Mouse (Mus musculus): Measurements from ENCODE around the gene Gpd2.

Gene Gpd2

DNA sequence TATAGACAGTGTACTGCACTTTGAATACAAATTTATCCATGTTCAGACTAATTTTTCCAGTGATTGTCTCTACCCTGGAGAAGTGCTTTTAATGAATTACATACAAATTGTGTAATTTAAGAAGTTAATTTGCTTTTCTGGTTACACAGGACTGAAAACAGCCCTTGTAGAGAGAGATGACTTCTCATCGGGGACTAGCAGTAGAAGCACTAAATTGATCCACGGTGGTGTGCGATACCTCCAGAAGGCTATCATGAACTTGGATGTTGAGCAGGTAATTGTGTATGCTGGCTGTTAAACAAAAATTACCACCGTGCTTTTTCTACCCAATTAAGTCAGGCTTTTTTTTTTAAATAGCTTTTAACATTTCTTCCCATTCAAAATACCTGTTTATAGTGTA lies 66.8 kb downstream of the Gpd2 start:
- DNase-seq = no peak

DNA sequence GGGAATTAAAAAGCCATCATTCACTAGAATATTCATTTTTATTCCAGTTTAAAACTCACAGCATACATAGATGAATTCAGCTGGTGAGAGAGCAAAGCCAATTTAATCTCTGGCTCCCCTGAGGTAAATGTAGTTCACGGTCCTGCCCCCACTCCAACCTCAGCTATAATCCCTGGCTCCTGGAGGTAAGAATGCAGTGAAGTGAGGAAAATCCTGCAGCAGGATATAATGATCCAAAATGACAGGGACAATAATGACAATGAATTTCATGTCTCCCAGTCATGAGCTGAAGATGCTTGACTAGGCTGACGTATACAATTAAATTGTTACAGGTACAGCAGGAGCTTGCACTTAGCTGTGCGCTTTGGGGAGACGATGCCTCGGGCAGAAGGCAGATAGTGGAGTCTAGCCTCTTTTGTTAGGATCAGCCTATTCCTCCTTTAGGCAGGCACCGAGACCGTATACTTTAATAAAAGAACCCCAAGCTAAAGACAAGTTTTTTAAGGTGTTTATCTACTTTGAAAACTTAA lies 74.9 kb downstream of the Gpd2 start:
- no peak for DNase-seq

DNA sequence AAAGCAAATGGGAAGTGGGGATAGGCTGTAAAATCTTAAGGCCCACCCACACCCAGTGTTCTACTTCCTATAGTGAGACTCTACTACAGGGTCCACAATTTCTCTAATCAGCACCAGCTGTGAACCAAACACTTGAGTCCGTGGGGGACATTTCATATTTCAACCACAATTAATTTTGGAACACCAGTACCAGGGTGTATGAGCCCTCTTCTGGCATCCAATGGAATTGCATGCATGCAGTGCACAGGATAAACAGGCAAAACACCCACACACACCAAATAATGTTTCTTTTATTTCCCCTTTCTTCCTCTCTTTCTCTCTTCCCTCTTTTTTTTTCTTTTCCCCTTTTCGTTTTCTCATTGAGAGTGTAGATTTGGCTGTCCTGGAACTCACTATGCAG lies 78.6 kb downstream of the Gpd2 start:
- peak; percentile 54 to 64 for DNase-seq

DNA sequence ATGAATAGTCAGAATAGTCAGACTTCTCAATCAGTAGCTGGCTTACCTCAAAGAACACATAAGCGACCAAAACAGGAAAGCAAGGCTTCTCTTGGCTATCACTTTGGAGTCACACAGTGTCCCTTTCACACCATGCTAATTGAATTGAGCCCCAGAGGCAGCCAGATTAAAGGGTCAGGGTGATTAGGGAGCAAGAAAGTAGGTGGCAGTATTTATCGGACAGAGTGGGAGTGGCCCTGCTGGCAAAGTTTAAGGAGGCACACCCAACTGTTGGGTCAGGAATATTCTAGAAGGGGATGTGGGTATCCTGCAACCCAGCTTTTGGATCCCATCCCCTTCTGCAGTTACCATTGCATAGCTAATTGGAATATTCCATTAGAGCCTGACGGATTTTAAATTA lies 80.9 kb downstream of the Gpd2 start:
- no peak for DNase-seq

DNA sequence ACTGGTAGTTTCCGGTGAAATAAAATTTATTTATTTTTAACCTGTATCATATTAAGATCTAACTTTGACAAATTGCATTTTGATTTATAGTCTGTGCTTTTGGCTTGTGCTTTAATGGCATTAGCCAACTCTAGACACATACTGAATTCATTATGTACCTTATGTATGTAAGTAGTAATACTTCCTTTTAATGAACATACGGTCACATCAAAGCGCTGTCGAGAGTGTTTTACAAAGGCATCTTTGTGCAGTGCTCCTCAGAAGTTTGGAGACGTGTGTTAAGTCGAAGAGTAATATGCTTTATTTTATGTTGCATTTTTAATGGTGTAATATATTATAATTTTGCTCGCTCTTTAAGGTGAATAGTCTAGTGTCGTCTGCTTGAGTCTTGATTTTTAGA lies 88.7 kb downstream of the Gpd2 start:
- no peak for DNase-seq

DNA sequence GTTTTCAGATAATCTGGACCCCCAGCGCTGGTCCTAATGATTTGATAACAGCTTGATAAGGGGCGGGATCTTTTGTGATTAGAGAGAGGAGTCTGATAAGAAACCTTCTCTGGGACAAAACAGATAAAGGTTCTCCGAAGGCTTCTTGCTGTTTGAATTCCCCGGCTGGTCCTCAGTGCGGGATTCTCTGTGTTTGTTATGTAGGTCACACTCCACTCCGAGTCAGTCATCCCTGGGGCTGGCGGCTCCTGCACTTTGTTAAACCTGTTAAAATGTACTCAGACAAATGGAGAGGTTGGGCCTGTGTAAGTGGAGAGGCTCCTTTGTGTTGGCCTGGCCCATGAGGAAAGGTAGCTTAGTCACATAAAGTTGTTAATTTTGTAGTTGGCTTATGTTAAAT lies 91.9 kb downstream of the Gpd2 start:
- DNase-seq = no peak

DNA sequence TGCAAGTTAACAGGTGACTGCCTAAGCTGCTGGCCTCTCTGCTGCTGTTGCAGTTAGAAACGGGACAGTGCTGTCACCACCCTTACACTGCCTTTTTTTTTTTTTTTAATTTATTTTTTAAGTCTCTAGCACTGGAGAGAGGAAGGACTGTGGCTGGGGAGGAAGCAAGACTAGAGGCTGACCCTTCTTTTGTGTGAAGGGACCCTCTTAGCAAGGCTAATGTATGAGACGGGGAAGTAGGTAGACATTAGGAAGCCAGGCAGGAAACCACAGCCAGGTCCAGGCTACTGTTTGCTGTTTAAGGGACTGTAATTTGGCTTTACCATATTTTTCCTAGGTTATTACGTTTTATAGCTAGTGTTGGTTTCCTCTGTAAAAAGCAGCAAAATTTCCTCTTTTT lies 93.4 kb downstream of the Gpd2 start:
- DNase-seq = no peak

DNA sequence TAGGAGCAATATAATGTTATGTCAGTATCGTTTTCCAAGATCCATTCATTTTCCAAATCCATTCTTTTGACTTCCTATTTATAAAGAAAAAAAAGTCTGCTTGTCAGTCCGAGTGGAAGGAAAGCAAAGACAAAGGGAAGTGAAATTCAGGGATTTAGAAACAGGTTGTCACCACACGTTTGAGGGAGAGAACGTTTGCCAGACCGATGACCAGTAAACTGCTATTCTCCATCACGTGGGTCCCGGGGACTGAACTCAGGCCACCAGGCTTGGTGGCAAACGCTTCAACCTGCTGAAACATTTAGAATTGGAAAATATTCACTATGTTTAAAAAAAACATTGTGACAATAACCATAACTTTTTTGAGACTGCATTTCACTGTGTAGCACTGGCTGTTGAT lies 93.8 kb downstream of the Gpd2 start:
- DNase-seq = no peak

DNA sequence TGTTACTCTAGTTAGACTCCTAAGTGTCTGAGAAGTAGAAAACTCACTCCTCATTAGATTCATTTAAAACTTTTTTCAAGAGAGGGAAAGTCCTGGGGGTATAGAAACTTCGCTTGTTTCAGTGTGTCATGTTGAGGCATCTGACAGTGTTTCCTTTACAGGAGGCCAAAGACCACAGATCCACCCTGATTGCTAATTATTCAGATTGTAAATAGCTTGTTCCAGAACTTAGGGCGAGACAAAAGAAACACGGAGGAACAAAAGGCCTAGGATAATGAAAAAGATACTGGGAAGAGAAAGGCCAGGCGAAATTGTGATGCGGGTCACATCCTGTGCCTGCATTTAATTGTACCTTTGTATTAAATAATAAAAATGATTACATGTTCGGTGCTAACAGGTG lies 96.0 kb downstream of the Gpd2 start:
- DNase-seq = no peak

DNA sequence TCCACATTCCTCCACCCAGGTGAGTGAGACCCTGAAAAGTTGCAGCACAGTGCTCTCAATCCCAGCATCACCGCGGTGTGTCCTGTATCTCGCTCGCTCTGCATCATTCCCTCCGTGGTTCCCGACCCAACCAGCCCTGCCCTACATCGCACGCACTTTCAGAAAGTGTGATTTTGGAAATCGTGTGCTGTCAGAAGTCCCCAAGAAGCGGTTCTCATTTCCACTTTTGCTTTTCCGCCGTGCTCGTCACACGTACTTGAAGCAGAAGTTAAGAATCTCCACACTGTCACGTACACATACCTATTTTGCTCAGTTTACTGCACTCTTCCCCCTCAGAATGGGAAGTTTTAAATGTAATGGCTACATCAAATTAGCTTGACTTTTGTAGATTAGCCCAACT lies 98.0 kb downstream of the Gpd2 start:
- no peak for DNase-seq

DNA sequence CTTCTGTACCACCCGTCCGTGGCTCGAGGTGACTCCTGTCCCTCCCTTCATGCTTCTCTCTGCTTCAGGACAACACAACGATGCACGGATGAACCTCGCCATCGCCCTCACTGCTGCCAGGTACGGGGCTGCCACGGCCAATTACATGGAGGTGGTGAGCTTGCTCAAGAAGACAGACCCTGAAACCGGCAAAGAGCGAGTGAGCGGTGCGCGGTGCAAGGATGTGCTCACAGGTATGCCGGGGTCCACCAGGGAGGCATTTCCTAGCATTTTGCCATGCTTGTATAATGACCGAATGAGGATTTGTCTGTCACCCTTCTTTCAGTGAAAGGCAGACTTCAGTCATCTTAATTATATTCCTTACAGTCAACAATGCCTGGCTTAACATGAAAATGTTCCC lies 101.3 kb downstream of the Gpd2 start:
- DNase-seq = no peak

DNA sequence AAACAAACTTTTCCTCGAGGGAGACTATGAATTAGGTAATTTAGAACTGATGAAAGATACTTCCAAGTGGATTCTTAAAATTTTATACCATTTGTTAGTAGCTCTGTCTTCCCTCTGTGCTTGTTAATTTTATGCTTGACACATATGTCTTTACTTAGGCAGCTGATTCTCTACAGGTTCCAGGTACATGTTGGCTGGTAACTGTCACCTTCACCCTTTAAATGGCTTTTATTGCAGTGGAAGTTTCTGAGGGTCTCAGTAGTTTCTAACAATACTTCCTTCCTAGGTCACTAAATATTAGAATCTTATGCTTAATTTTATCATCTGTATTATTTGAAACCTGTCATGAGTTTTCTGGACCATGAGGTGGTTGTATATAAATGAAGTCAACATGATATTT lies 105.5 kb downstream of the Gpd2 start:
- no peak for DNase-seq

DNA sequence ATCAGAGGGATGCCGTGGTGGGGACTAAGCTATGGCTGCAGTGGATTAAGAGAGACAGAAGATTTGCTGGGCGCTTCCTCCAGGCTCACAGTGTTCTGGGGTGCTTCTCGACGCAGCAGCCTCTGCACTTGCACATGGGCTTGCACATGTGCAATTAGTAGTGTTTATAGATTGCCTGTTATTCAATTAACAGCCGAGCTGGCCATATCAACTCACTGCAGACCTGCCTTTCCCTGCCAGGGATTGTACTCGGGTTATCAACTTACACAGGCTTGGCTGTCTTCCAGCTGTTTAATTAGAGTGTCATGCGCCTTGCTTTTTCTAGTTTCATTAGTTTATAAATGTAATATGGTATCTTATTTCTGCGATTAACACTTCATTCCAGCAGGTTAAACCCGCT lies 113.2 kb downstream of the Gpd2 start:
- DNase-seq = no peak

DNA sequence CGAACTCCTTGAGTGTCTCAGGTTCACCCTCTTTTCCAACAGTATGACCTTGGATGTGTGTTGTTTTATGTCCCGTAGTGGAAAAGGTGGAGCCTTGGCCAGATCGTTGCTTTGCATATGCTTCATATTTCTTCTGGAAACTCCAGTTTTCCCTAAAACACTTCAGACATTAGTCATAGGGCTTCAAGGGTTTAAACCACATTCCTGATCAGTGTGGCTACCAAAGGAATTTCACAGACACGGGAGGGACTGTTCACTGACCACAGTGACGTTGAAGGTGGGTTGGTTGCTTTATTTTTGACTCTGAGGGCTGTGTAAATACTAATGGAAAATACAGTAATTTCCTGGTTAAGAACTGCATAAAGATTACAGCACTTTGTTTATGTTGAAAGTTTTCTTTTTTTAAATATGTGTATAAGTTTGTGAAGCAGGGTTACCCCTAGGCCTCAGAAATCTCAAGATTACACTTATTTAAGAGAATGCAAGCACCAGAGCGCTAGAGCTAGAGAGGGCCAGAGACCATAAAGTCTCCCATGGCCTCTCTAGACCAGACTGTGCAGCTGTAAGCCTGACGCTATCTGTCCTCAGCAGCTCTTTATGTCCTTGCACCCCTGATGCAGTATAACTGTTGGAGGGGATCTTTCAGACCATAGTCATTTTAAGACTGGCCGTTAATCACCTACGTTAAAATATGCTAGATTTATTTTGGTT lies 116.4 kb downstream of the Gpd2 start:
- no peak for DNase-seq

DNA sequence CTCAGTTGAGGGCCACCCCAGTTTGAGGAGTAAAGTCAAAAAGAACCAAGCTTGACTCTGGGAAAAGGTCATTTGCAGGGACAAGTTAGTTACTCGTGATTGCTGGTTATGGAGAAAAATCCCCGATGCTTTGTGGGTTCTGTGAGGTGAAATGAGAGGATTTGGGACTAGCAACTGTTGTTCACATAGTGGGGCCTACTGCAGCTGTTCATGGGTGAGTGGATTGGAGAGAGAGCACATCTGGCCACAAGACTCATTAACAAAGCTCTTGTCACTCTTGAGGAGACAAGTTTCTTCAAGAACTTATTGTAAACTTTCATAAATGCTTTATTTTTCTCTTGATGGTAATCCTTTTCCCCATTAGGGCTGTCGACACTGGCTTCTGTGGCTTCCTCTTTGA lies 117.4 kb downstream of the Gpd2 start:
- no peak for DNase-seq

DNA sequence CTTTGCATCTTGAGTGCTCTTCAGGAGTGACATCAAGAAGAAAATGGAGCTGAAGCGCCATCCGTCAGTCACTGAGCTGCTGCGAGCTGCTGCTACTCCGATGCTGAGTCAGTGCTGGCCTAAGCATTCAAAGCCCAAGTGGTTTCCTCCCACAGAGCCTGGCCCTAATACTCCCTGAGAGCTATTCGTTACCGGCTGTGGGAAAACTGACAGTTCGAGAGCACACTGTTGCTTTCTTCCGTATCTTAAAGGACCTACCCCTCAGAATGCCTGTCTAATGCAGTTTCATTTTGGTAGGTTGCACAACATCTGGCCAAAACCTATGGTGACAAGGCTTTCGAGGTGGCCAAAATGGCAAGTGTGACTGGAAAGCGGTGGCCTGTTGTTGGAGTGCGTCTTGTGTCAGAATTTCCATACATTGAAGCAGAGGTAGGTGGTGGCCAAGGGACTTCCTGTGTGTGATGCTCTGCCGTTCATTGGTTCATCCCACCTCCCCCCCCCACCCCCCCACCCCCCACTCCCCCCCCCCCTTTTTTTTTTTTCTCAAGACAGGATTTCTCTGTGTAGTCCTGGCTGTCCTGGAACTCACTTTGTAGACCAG lies 118.9 kb downstream of the Gpd2 start:
- peak; percentile 5 to 8 for DNase-seq

DNA sequence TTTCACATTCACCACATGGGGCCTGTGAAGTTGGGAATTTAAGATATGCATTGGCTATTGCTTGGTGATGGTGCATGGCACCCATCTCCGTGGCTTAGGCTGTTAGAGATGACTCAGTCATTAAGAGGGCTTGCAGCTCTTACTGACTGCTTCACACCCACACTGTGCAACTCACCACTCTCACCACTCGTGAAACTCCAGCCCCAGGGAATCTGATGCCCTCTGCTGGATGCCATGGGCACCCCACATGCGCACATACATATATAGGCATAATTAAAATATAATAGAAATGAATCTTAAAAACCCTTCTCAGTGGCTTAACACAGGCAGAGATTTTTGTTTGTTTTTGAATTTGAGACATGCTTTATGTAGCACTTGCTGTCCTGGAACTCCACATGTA lies 125.1 kb downstream of the Gpd2 start:
- DNase-seq = peak in 1 of 2 experiments; percentile 3

DNA sequence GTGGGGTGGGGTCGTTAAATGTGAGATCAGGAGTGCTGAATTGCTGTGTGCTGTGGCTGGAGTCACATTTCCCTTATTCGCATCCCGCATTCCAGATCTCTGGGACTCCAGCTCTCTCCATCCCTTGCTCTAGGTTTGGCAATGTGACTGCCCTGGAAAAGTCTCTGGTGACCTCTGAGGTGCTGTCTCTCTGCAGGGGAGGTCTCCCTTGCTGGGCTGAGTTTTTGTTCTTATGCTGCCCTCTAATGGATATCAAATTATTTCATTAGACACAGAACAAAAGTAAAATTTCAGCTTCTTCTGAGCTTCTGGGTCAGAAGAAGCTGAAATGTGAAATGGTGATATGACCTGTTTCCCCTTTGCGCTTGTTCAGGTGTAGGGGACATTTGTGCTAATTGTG lies 137.2 kb downstream of the Gpd2 start:
- DNase-seq = peak; percentile 5 to 11

DNA sequence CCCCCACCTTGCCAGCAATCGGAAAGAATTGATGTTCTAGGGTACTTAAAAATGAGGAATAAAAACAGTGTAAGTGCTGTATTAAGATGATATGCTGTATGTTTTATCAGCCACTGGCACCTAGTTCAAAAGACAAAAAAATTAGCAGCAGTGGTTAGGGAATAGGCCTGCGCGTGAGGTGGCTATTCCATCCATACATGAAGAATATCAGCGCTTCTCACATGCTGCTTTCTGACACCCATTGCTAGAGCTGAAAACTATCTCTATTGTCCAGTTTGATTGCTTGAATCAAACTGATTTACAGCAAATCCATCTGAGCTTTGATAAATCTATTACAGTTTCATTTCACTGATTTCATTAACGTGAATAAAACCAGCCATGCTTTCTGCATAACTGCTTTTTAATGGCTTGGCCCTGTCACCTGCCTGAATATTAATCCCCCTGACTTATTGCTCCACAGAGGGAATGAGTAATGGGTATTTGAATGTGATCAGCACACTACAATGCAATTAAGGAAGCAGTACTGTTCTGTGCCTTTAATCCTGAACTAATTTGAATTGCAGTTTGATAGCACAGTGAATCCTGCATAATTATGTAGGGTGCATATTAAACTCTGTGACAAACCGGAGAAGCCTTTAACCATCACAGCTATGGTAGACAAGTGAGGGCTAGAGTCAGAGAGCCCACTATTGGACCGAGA lies 137.9 kb downstream of the Gpd2 start:
- no peak for DNase-seq

DNA sequence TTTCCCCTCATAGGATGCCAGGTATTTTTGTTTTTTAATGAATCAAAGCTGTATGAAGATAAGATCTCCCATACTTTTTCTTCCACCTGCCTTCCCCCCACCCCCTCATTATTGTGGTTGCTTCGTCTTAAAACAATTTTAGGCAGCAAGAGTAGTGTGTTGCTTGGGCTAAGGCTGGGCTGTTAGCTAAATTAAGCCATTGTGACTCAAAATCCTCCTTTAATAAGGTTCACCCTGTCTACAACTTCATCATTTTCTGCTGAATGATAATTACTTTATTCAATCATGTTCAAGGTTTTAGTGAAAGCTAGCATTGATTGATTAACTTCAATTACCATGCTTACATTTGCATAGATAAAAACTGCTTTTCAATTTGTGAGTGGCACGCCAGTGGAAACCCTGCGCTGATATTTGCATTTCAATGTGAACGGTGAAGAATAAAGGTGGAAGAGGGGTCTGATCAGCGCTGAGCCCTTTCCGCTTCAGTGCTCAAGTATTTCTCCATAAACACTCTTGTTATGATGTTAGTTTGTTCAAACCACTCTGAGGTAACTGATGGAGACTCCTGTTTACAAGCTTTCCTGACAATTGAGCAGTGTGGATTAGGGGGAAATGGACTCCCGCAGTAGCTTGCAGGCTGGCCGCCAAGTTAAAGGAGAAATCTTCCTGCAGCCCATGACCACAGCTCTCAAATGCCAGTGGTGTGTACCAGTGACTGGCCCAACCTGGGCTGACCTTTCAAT lies 140.9 kb downstream of the Gpd2 start:
- DNase-seq = peak in 1 of 2 experiments; percentile 2

DNA sequence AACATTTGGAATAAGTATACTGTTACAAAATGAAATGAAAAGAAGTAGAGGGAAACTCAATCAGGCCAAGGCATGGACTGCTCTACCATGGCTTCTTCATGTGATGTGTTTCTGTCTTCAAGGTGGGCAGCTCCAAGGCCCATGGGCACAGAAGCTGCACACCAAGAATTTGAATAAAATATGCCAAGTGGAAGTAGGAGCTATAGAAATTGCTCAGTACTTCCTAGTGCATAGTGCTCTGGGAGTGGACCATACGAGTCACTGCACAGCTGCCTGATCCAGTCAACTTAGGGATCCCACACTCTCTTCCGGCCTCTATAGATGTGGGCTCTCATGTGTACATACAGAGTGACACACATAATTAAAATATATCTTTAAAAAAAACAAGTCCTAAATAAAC lies 147.2 kb downstream of the Gpd2 start:
- DNase-seq = no peak

DNA sequence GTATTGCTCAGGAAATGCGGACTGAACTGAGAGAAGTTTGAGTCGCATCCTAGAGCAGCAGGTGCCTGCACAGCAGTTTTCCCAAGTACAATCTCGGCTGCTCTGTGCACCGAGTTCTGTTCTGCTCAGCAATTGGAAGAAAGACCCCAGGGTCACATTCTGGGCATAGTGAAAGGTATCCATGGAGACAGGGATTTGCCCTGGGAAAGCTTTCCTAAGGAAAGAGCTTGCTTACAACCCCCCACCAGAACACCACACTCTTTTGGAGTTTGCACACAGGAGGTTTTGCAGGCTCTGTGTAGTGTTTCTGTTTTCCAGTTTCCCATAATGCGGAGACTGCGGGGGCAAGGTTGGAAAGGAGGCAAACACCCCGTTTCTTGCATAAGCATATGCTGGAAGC lies 150.4 kb downstream of the Gpd2 start:
- DNase-seq = no peak

DNA sequence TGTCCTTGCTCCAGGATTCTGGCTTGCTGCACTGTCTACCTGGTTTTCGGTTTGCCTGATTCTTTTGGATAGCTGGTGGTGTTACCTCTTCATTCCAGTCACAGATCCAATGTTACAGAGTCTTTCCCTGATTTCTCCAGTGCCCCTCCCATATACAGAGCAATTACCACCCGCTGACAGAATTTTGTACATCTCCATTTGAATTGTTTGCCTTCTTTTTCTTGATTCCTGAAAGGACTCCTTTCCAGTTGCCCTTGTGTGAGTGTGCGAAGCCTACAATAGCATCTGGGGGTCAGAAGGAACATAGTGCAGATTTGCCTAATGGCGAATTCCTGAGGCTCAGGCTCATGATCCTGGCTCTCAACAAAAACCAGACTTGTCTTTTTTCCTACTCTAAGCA lies 157.6 kb downstream of the Gpd2 start:
- DNase-seq = no peak
